Mouse (Mus musculus) right cerebral cortex, postnatal 14 days (tissue): ENCODE results near the gene Unk.

ENCODE experiments used
- DNase-seq: peaks from one replicate; pipeline ENCODE4 v3.0.0; 2022

Gene Unk

GRCm38 (mm10) chr11:116064187-116064867 lies 34.2 kb downstream of the Unk start:
- DNase-seq = no peak

GRCm38 (mm10) chr11:116065345-116065744 lies 35.2 kb downstream of the Unk start:
- no peak for DNase-seq

- no peak for DNase-seq
Observed at GRCm38 (mm10) chr11:116071510-116071909, 41.4 kb downstream of the Unk start.

- no peak for DNase-seq
Observed at GRCm38 (mm10) chr11:116072608-116073007, 42.5 kb downstream of the Unk start.

- DNase-seq = no peak
Observed at GRCm38 (mm10) chr11:116074436-116074991, 44.4 kb downstream of the Unk start.

- no peak for DNase-seq
Observed at GRCm38 (mm10) chr11:116075539-116076265, 45.6 kb downstream of the Unk start.

- DNase-seq = no peak
Observed at GRCm38 (mm10) chr11:116076266-116076540, 46.1 kb downstream of the Unk start.

- DNase-seq = no peak
Observed at GRCm38 (mm10) chr11:116076836-116077235, 46.7 kb downstream of the Unk start.

- no peak for DNase-seq
Observed at GRCm38 (mm10) chr11:116077446-116078204, 47.5 kb downstream of the Unk start, which contains the start of gene Unc13d. Gene Unc13d, minus strand, starts transcription at chr11:116077961.

GRCm38 (mm10) chr11:116078221-116078620 lies 48.1 kb downstream of the Unk start:
- DNase-seq = no peak

GRCm38 (mm10) chr11:116078676-116079320 lies 48.7 kb downstream of the Unk start:
- no peak for DNase-seq

GRCm38 (mm10) chr11:116079511-116079910 lies 49.4 kb downstream of the Unk start:
- peak; percentile 49 for DNase-seq

- DNase-seq = peak; percentile 64
Observed at GRCm38 (mm10) chr11:116081081-116081480, 51.0 kb downstream of the Unk start.

- DNase-seq = no peak
Observed at GRCm38 (mm10) chr11:116083096-116083672, 53.1 kb downstream of the Unk start.

- no peak for DNase-seq
Observed at GRCm38 (mm10) chr11:116084166-116084565, 54.0 kb downstream of the Unk start.

GRCm38 (mm10) chr11:116086258-116087193 lies 56.4 kb downstream of the Unk start, which contains the start of gene Wbp2:
Gene Wbp2, minus strand, starts transcription at chr11:116086995.
- DNase-seq = peak; percentile 94

GRCm38 (mm10) chr11:116087194-116088130 lies 57.3 kb downstream of the Unk start:
- peak; percentile 86 for DNase-seq

- DNase-seq = no peak
Observed at GRCm38 (mm10) chr11:116088188-116088587, 58.1 kb downstream of the Unk start.

- no peak for DNase-seq
Observed at GRCm38 (mm10) chr11:116088741-116089394, 58.7 kb downstream of the Unk start.

GRCm38 (mm10) chr11:116089545-116089944 lies 59.4 kb downstream of the Unk start:
- no peak for DNase-seq
